Mouse (Mus musculus): ENCODE data around the gene Gdf10. TPM values are rescaled to one million over a fixed set of nuclear protein-coding genes. Genes with fewer than 3 reads are reported as not detected.

Gene Gdf10
- polyA plus RNA-seq, 1 experiment from 2014 or later: 2.4 TPM

DNA sequence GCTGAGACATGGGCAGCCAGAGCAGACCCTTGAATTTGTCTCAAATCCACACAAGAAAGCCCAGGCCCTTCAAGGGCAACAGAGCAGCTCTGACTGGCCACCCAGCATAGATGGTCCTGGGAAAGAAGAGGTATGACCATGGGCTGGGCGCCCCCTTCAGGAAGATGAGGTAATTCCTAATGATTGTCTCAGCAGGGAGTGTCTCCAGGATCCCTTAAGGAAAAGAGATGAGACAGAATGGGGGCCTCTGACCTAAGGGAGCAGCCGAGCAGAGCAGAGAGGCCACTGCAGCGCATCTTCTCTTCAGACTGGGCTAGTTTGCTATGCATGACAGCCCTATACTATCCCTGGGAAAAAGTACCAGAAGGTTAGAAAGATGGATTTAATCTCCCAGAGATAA, 9.7 kb upstream of the Gdf10 start:
- Histone ChIP-seq H3K4me2 (no peak overlapping the region), H3K4me3 (ENCODE audit: low read depth, low read length) (no peak overlapping the region), H3K27ac (ENCODE audit: low read depth) (no peak overlapping the region), H3K4me1 (ENCODE audit: insufficient read depth) (no peaks in the 10 kb centered on the region), H3K36me3 (ENCODE audit: insufficient read depth) (no peaks in the 10 kb centered on the region), H3K9ac (no peak overlapping the region), H3K9me3 (ENCODE audit: low read depth, low read length) (no peaks in the 10 kb centered on the region), H3K27me3 (ENCODE audit: insufficient read depth, low read length) (no peaks in the 10 kb centered on the region; the same call in 1 of the 2 replicates)
- peak; percentile 71 for TF ChIP-seq CTCF (IDR thresholded peaks at IDR 0.05; ENCODE audit: low read depth)
- ATAC-seq (ENCODE audit: insufficient read depth): 0 out of 2 replicates have a peak, but pooled peaks have one; percentile 24
- peak; percentile 76 for DNase-seq
- 32% methylated on average over 3 of the region's 3 CpGs for WGBS

DNA sequence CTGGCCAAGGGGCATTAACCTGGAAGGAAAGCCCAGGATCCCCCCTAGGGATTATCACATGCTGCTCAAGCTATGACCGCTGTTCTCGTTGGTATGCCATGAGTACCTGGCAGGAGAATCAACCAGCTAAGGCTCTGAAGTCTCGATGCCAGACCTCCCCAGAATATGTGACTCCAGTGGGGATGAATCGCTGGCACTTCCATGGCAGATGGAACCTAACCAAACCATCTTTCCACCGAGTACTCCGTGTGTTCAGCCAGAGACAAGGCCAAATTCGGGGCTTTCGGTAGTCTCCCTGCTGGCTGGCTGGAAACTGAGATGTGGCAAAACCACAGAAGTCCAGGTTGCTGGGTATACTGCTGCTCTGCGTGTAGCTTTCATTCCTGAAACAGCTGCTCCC, 9.2 kb upstream of the Gdf10 start:
- no peak overlapping the region for H3K4me3 ChIP-seq (ENCODE audit: low read depth, low read length)
- H3K9me3 ChIP-seq (ENCODE audit: low read depth, low read length): no peaks in the 10 kb centered on the region
- WGBS: 87% methylated on average over 9 of the region's 9 CpGs
- no peaks in the 10 kb centered on the region for H3K36me3 ChIP-seq (ENCODE audit: insufficient read depth)
- ATAC-seq (ENCODE audit: insufficient read depth) (no peak), DNase-seq (no peak)
- H3K4me1 ChIP-seq (ENCODE audit: insufficient read depth): no peaks in the 10 kb centered on the region
- no peak for TF ChIP-seq CTCF (IDR thresholded peaks at IDR 0.05; ENCODE audit: low read depth)
- no peak overlapping the region for H3K27ac ChIP-seq (ENCODE audit: low read depth)
- no peak overlapping the region for H3K9ac ChIP-seq
- no peaks in the 10 kb centered on the region; the same call in 1 of the 2 replicates for H3K27me3 ChIP-seq (ENCODE audit: insufficient read depth, low read length)
- H3K4me2 ChIP-seq: no peak overlapping the region

DNA sequence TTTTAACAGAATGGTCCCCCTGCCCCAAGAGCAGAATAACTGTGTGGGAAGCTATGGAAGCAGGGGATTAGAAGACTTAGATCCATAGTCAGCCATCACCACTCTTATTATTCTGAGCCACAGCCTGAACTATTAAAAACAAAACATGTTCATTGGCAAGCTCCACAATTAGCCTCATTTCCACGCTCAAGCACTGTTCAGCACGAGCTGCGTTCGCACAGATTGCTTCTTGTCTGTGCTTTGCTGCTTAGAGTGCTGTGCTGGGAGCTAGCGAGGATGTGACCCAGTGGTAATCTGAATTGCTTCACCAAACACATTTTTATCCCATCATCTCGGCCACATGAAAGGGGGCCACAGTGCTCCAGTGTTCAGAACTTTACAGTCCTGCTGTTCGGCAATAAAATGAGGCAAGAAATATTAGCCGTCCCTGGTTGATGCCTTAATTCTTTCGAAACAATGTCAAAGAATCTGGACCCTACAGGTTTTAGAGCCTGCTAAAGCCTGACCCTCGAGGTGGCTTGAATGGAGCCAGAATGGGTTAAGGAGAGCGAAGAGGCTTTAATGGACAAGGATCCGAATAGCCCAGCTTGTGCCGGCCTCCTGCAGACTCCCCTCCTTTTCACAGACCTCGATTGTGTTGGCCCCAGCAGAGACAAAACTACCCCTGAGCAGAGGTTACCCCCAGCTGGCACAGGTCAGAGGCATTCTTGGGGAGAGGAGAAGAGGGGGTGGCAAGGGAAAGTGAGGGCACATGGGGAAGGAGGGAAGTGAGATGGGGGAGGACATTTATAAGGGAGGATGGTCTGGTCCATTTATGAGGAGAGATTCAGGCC, 2.4 kb upstream of the Gdf10 start:
- Histone ChIP-seq H3K27me3 (ENCODE audit: insufficient read depth, low read length) (peaks cover 55% of the 10 kb centered on the region), H3K36me3 (ENCODE audit: insufficient read depth) (no peaks in the 10 kb centered on the region), H3K4me1 (ENCODE audit: insufficient read depth) (no peaks in the 10 kb centered on the region), H3K4me2 (no peak overlapping the region), H3K4me3 (ENCODE audit: low read depth, low read length) (no peak overlapping the region), H3K27ac (ENCODE audit: low read depth) (no peak overlapping the region), H3K9me3 (ENCODE audit: low read depth, low read length) (no peaks in the 10 kb centered on the region), H3K9ac (no peak overlapping the region)
- DNase-seq (no peak), ATAC-seq (ENCODE audit: insufficient read depth) (no peak)
- TF ChIP-seq CTCF (IDR thresholded peaks at IDR 0.05; ENCODE audit: low read depth): no peak
- WGBS: 46% methylated on average over 14 of the region's 14 CpGs

DNA sequence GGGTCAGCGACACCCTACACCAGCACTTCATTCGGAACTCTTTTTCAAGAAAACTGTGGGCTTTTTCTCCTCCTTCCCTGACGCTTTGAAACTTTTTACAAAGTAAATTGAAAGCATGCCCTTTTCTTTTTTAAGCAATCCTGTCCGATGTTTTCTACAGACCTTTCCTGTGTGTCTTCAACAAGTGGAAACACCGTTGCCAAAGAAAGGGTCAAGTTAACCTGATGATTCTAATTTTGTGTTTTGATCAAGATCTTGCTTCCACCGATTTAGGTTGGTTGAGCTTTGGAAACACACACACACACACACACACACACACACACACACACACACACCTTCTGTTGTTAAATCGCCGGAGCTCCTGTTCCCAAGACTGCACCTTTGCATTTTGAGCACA, 618 bp upstream of the Gdf10 start:
- TF ChIP-seq CTCF (IDR thresholded peaks at IDR 0.05; ENCODE audit: low read depth): no peak
- Histone ChIP-seq H3K27ac (ENCODE audit: low read depth) (no peak overlapping the region), H3K4me3 (ENCODE audit: low read depth, low read length) (peak overlapping the region; percentile 55), H3K27me3 (ENCODE audit: insufficient read depth, low read length) (peaks cover 59% of the 10 kb centered on the region), H3K36me3 (ENCODE audit: insufficient read depth) (no peaks in the 10 kb centered on the region), H3K4me2 (peak overlapping the region; percentile 97), H3K9ac (no peak overlapping the region), H3K9me3 (ENCODE audit: low read depth, low read length) (no peaks in the 10 kb centered on the region), H3K4me1 (ENCODE audit: insufficient read depth) (no peaks in the 10 kb centered on the region)
- 12% methylated on average over 8 of the region's 8 CpGs for WGBS
- DNase-seq: no peak
- ATAC-seq (ENCODE audit: insufficient read depth): no peak

DNA sequence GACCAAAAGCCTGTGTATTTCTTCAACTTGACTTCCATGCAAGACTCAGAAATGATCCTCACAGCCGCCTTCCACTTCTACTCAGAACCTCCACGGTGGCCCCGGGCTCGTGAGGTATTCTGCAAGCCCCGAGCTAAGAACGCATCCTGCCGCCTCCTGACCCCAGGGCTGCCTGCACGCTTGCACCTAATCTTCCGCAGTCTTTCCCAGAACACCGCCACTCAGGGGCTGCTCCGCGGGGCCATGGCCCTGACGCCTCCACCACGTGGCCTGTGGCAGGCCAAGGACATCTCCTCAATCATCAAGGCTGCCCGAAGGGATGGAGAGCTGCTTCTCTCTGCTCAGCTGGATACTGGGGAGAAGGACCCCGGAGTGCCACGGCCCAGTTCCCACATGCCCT, 8.5 kb downstream of the Gdf10 start:
- no peak overlapping the region for H3K9ac ChIP-seq
- ATAC-seq (ENCODE audit: insufficient read depth): no peak
- no peak overlapping the region for H3K27ac ChIP-seq (ENCODE audit: low read depth)
- TF ChIP-seq CTCF (IDR thresholded peaks at IDR 0.05; ENCODE audit: low read depth): no peak
- 28% methylated on average over 17 of the region's 17 CpGs for WGBS
- H3K9me3 ChIP-seq (ENCODE audit: low read depth, low read length): no peaks in the 10 kb centered on the region
- H3K4me3 ChIP-seq (ENCODE audit: low read depth, low read length): no peak overlapping the region
- no peak for DNase-seq
- H3K4me1 ChIP-seq (ENCODE audit: insufficient read depth): no peaks in the 10 kb centered on the region
- no peak overlapping the region for H3K4me2 ChIP-seq
- H3K36me3 ChIP-seq (ENCODE audit: insufficient read depth): no peaks in the 10 kb centered on the region
- H3K27me3 ChIP-seq (ENCODE audit: insufficient read depth, low read length): peaks cover 33% of the 10 kb centered on the region

DNA sequence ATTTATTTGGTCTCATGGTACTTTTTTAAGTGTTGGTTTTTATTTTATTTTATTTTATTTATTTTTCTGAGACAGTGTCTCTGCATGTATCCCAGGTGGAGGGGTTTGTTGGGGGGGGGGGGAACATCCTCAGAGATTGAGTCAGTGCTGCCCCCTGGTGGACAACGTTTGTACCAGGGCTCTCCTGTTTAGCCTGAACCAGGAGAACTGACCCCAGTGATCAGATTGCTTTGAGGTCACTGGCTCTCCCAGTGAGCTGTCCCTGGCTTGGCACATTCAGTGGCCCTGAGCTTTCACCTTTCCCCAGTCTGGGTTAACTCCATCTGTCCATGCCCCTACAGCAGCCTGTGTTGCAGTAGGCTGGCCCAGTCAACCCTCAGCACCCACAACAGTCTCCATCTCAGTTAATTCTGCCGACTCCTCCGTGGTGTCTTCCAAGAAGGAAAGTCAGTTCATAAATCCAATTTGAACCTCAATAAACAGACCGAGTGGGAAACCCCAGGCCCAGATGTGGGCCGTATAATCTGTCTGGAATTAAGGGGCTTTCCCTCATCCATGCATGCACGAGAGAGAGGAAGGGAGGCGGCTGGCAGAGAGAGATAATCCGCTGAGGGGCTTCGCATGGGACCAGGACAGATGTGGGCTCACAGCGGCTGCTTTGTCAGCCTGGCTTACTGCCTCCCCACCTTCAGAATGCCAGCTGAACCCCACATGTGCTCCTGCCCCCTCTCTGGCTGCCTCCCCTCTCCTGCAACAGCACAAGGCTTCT, 9.7 kb downstream of the Gdf10 start:
- Histone ChIP-seq H3K27ac (ENCODE audit: low read depth) (no peak overlapping the region), H3K27me3 (ENCODE audit: insufficient read depth, low read length) (peaks cover 33% of the 10 kb centered on the region), H3K4me3 (ENCODE audit: low read depth, low read length) (no peak overlapping the region), H3K4me2 (no peak overlapping the region), H3K4me1 (ENCODE audit: insufficient read depth) (no peaks in the 10 kb centered on the region), H3K9me3 (ENCODE audit: low read depth, low read length) (no peaks in the 10 kb centered on the region), H3K9ac (no peak overlapping the region), H3K36me3 (ENCODE audit: insufficient read depth) (no peaks in the 10 kb centered on the region)
- DNase-seq: peak; percentile 76
- 0 out of 2 replicates have a peak, but pooled peaks have one; percentile 23 for ATAC-seq (ENCODE audit: insufficient read depth)
- TF ChIP-seq CTCF (IDR thresholded peaks at IDR 0.05; ENCODE audit: low read depth): peak; percentile 72
- 59% methylated on average over 10 of the region's 10 CpGs for WGBS

DNA sequence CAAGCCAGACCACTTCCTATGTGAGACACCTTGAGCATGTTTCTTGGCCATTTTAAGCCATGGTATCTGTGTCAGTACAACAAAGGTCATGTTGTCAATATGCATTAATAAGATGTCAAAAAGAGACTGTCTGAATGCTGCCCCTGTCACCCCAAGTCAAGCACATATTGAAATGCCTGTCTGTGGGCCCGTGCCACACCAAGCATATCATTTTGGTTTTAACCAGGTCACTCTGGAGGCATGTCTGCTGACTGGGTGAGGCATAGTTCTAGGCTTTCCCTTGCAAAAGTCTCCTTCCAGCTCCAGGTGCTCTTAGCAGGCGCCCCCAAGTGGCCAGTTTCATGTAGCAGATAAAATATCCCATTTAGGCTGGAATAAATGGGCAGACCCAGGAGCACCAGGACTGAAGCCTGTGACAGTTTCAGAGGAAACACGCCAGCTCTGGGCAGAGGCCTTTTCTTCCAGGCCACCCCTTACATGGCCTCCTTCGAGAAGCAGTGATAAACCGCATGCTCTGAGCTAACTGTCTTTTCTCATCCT, 10.5 kb downstream of the Gdf10 start:
- Histone ChIP-seq H3K4me2 (no peak overlapping the region), H3K9ac (no peak overlapping the region), H3K4me1 (ENCODE audit: insufficient read depth) (no peaks in the 10 kb centered on the region), H3K36me3 (ENCODE audit: insufficient read depth) (no peaks in the 10 kb centered on the region), H3K27ac (ENCODE audit: low read depth) (no peak overlapping the region), H3K4me3 (ENCODE audit: low read depth, low read length) (no peak overlapping the region), H3K27me3 (ENCODE audit: insufficient read depth, low read length) (peaks cover 33% of the 10 kb centered on the region), H3K9me3 (ENCODE audit: low read depth, low read length) (no peaks in the 10 kb centered on the region)
- TF ChIP-seq CTCF (IDR thresholded peaks at IDR 0.05; ENCODE audit: low read depth): peak; percentile 73
- no peak for ATAC-seq (ENCODE audit: insufficient read depth)
- WGBS: 39% methylated on average over 5 of the region's 5 CpGs
- peak; percentile 84 for DNase-seq
